Mouse (Mus musculus) MEL (cell line): ENCODE measurements around the gene Ubl4b. TPM values are rescaled to one million over a fixed set of nuclear protein-coding genes. Genes with fewer than 3 reads are reported as not detected.

Experiments used
- DNase-seq: peaks from one replicate; pipeline ENCODE4 v3.0.0; 2011; ENCODE audit warnings: low read depth, low spot score
- H3K27ac ChIP-seq: 2 replicates; pipeline ENCODE4 v1.5.1; 2012; ENCODE audit warnings: low read depth, mild to moderate bottlenecking, control low read depth, low read length, moderate library complexity; ENCODE audit not compliant: control insufficient read depth
- H3K27me3 ChIP-seq, 2 experiments: fragments of 150-350 bp in 1 of 2; sonication (generic) in 1 of 2; 2 replicates each; pipeline ENCODE4 v1.6.1; 2012; ENCODE audit warnings: low read length in 2 of 2, mild to moderate bottlenecking in 2 of 2, improper control_type of control experiment in 1 of 2, moderate library complexity in 1 of 2; ENCODE audit not compliant: insufficient read depth in 2 of 2, control insufficient read depth in 1 of 2
- H3K36me3 ChIP-seq, 2 experiments: 2 replicates each; pipeline ENCODE4 v1.6.1; 2012 to 2014; ENCODE audit warnings: low read length in 2 of 2, improper control_type of control experiment in 1 of 2, inconsistent platforms in 1 of 2, mild to moderate bottlenecking in 1 of 2; ENCODE audit not compliant: insufficient read depth in 2 of 2, control insufficient read depth in 1 of 2
- H3K4me1 ChIP-seq, 2 experiments: fragments of 150-350 bp in 1 of 2; sonication (generic) in 1 of 2; 2 replicates each; pipeline ENCODE4 v1.6.1; 2012; ENCODE audit warnings: low read length in 2 of 2, improper control_type of control experiment in 1 of 2, mild to moderate bottlenecking in 1 of 2; ENCODE audit not compliant: insufficient read depth in 2 of 2, control insufficient read depth in 1 of 2
- H3K4me3 ChIP-seq, 2 experiments: fragments of 150-350 bp in 1 of 2; sonication (generic) in 1 of 2; 2 replicates each; pipeline ENCODE4 v1.5.1; 2012; ENCODE audit warnings: low read depth in 2 of 2, low read length in 2 of 2, mild to moderate bottlenecking in 2 of 2, moderate library complexity in 2 of 2, control low read depth in 1 of 2, improper control_type of control experiment in 1 of 2; ENCODE audit not compliant: control insufficient read depth in 1 of 2, insufficient read depth in 1 of 2
- H3K79me2 ChIP-seq: 2 replicates; pipeline ENCODE4 v1.6.1; 2012; ENCODE audit warnings: mild to moderate bottlenecking, low read length, moderate library complexity; ENCODE audit not compliant: control insufficient read depth, poor library complexity, insufficient read depth
- H3K9ac ChIP-seq: 2 replicates; pipeline ENCODE4 v1.6.1; 2012; ENCODE audit warnings: low read depth, mild to moderate bottlenecking, control low read depth, low read length, moderate library complexity; ENCODE audit not compliant: control insufficient read depth, poor library complexity, severe bottlenecking
- H3K9me3 ChIP-seq: fragments of 150-350 bp; sonication (generic); replicated peaks from 2 replicates; pipeline ENCODE4 v1.6.1; 2012; ENCODE audit warnings: mild to moderate bottlenecking, low read length, improper control_type of control experiment, moderate library complexity; ENCODE audit not compliant: insufficient read depth
- BHLHE40 ChIP-seq: IDR thresholded peaks from 2 replicates; pipeline ENCODE4 v1.6.1; 2012; ENCODE audit warnings: low read depth, mild to moderate bottlenecking, inconsistent platforms, low read length, improper control_type of control experiment, borderline replicate concordance
- CHD2 ChIP-seq: IDR thresholded peaks from 2 replicates; pipeline ENCODE4 v1.6.1; 2011; ENCODE audit warnings: low read length, improper control_type of control experiment
- CTCF ChIP-seq, 3 experiments: IDR thresholded peaks in 2 of 3; conservative IDR thresholded peaks in 1 of 3; 2 replicates each; pipeline ENCODE4 v1.5.1; 2011 to 2012; ENCODE audit warnings: low read length in 3 of 3, low read depth in 2 of 3, mild to moderate bottlenecking in 2 of 3, improper control_type of control experiment in 1 of 3, inconsistent platforms in 1 of 3, mixed read lengths in 1 of 3, moderate library complexity in 1 of 3; ENCODE audit not compliant: control insufficient read depth in 1 of 3, insufficient read depth in 1 of 3, poor library complexity in 1 of 3, severe bottlenecking in 1 of 3
- E2F4 ChIP-seq: IDR thresholded peaks from 2 replicates; pipeline ENCODE4 v1.6.1; 2011; ENCODE audit warnings: low read depth, low read length, improper control_type of control experiment, borderline replicate concordance
- EP300 ChIP-seq, 2 experiments: IDR thresholded peaks; 2 replicates each; pipeline ENCODE4 v1.6.1; 2011; ENCODE audit warnings: improper control_type of control experiment in 2 of 2, low read length in 2 of 2, low read depth in 1 of 2, mild to moderate bottlenecking in 1 of 2
- GABPA ChIP-seq: IDR thresholded peaks from 2 replicates; pipeline ENCODE4 v1.6.1; 2012; ENCODE audit warnings: low read depth, mild to moderate bottlenecking, inconsistent platforms, low read length, improper control_type of control experiment, moderate library complexity
- GATA1 ChIP-seq: IDR thresholded peaks from 2 replicates; pipeline ENCODE4 v1.6.1; 2011; ENCODE audit warnings: low read depth, low read length, improper control_type of control experiment
- HCFC1 ChIP-seq: IDR thresholded peaks from 2 replicates; pipeline ENCODE4 v1.6.1; 2012; ENCODE audit warnings: low read depth, mild to moderate bottlenecking, inconsistent platforms, low read length, improper control_type of control experiment, moderate library complexity
- JUND ChIP-seq: IDR thresholded peaks from 2 replicates; pipeline ENCODE4 v1.6.1; 2011; ENCODE audit warnings: low read depth, mild to moderate bottlenecking, improper control_type of control experiment, low read length
- KAT2A ChIP-seq: conservative IDR thresholded peaks from 2 replicates; pipeline ENCODE4 v1.6.1; 2012; ENCODE audit warnings: low read depth, low read length, improper control_type of control experiment, inconsistent platforms
- MAX ChIP-seq: IDR thresholded peaks from 2 replicates; pipeline ENCODE4 v1.6.1; 2011; ENCODE audit warnings: low read length, improper control_type of control experiment
- MAZ ChIP-seq: IDR thresholded peaks from 2 replicates; pipeline ENCODE4 v1.6.1; 2012; ENCODE audit warnings: low read depth, mild to moderate bottlenecking, inconsistent platforms, low read length, improper control_type of control experiment
- MEF2A ChIP-seq: IDR thresholded peaks from 2 replicates; pipeline ENCODE4 v1.6.1; 2014; ENCODE audit warnings: low read depth, mild to moderate bottlenecking, inconsistent platforms, low read length, improper control_type of control experiment; ENCODE audit not compliant: poor library complexity, insufficient replicate concordance, severe bottlenecking; ENCODE audit errors: extremely low read depth
- MXI1 ChIP-seq: IDR thresholded peaks from 2 replicates; pipeline ENCODE4 v1.6.1; 2011; ENCODE audit warnings: mild to moderate bottlenecking, low read depth, low read length, improper control_type of control experiment
- MYC ChIP-seq: IDR thresholded peaks from 2 replicates; pipeline ENCODE4 v1.6.1; 2011; ENCODE audit warnings: low read depth, mild to moderate bottlenecking, low read length, improper control_type of control experiment, moderate library complexity
- NELFE ChIP-seq: IDR thresholded peaks from 2 replicates; pipeline ENCODE4 v1.6.1; 2011; ENCODE audit warnings: low read depth, low read length, improper control_type of control experiment
- NRF1 ChIP-seq: IDR thresholded peaks from 2 replicates; pipeline ENCODE4 v1.6.1; 2014; ENCODE audit warnings: low read depth, mild to moderate bottlenecking, inconsistent platforms, low read length, improper control_type of control experiment, moderate library complexity; ENCODE audit not compliant: poor library complexity, insufficient read depth, severe bottlenecking
- POLR2A ChIP-seq, 2 experiments: IDR thresholded peaks; 2 replicates each; pipeline ENCODE4 v1.6.1; 2011 to 2012; ENCODE audit warnings: low read length in 2 of 2, mild to moderate bottlenecking in 2 of 2, control low read depth in 1 of 2, improper control_type of control experiment in 1 of 2, low read depth in 1 of 2, moderate library complexity in 1 of 2; ENCODE audit not compliant: control insufficient read depth in 1 of 2, insufficient read depth in 1 of 2, poor library complexity in 1 of 2
- POLR2AphosphoS5 ChIP-seq: IDR thresholded peaks from 2 replicates; pipeline ENCODE4 v1.6.1; 2012; ENCODE audit warnings: low read depth, borderline replicate concordance, mild to moderate bottlenecking, inconsistent platforms, low read length, moderate library complexity, mixed read lengths
- SIN3A ChIP-seq: IDR thresholded peaks from 2 replicates; pipeline ENCODE4 v1.6.1; 2012; ENCODE audit warnings: low read length, improper control_type of control experiment, inconsistent platforms
- SMC3 ChIP-seq: IDR thresholded peaks from 2 replicates; pipeline ENCODE4 v1.6.1; 2011; ENCODE audit warnings: low read depth, low read length, improper control_type of control experiment
- TBP ChIP-seq: IDR thresholded peaks from 2 replicates; pipeline ENCODE4 v1.8.0; 2011; ENCODE audit warnings: low read depth, low read length, improper control_type of control experiment
- UBTF ChIP-seq: IDR thresholded peaks from 2 replicates; pipeline ENCODE4 v1.6.1; 2012; ENCODE audit warnings: low read depth, mild to moderate bottlenecking, inconsistent platforms, low read length, improper control_type of control experiment, moderate library complexity, borderline replicate concordance; ENCODE audit not compliant: insufficient read depth
- USF1 ChIP-seq: IDR thresholded peaks from 2 replicates; pipeline ENCODE4 v1.6.1; 2014; ENCODE audit warnings: low read depth, mild to moderate bottlenecking, inconsistent platforms, low read length, improper control_type of control experiment, moderate library complexity
- USF2 ChIP-seq, 2 experiments: IDR thresholded peaks; 2 replicates each; pipeline ENCODE4 v1.6.1; 2011 to 2012; ENCODE audit warnings: improper control_type of control experiment in 2 of 2, low read length in 2 of 2, borderline replicate concordance in 1 of 2, inconsistent platforms in 1 of 2, low read depth in 1 of 2, mild to moderate bottlenecking in 1 of 2; ENCODE audit not compliant: insufficient read depth in 1 of 2
- ZC3H11A ChIP-seq: IDR thresholded peaks from 2 replicates; pipeline ENCODE4 v1.6.1; 2012; ENCODE audit warnings: low read depth, mild to moderate bottlenecking, inconsistent platforms, low read length, improper control_type of control experiment
- ZKSCAN1 ChIP-seq: IDR thresholded peaks from 2 replicates; pipeline ENCODE4 v1.6.1; 2012; ENCODE audit warnings: low read depth, mild to moderate bottlenecking, inconsistent platforms, low read length, improper control_type of control experiment, moderate library complexity
- ZMIZ1 ChIP-seq: IDR thresholded peaks from 2 replicates; pipeline ENCODE4 v1.6.1; 2012; ENCODE audit warnings: low read depth, mild to moderate bottlenecking, inconsistent platforms, low read length, improper control_type of control experiment, moderate library complexity
- polyA plus RNA-seq, 2 experiments: library from polyadenylated mRNA; stranded (reverse) in 1 of 2; unstranded in 1 of 2; fragments of >175 nt in 1 of 2; fragments of >200 nt in 1 of 2; gene quantifications; 2 replicates each; pipeline versions ENCODE4 v1.2.1 to v1.2.4; 2012; ENCODE audit warnings: low replicate concordance in 2 of 2, low read depth in 1 of 2; ENCODE audit not compliant: insufficient read length in 2 of 2, insufficient read depth in 1 of 2, missing spikeins in 1 of 2
- total RNA-seq: library from RNA; depleted of rRNA; stranded (reverse); fragments of 300-350 nt; gene quantifications from 2 replicates; pipeline ENCODE4 v1.2.3, GENCODE M21; 2012

Ubl4b gene
- total and polyA plus RNA-seq, 3 experiments, result not detected

DNA sequence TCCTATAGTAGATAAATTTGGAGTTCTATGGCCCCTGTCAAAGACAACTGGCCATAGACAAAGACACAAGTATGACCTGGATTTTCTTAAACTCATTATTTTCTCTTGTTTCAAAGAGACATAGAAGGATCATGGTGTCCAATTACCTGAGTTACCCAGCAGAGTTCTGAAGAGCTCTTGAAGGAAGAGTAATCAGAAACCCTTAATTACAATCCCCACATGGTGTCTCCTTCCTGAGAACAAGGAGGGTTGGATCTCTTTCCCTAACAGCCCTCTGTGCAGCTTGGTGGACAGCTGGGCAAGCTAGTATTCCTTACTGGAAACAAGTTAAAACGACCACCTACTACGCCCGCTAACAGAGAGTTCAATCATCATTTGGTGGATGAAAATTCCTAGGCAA is 43.5 kb downstream of the Ubl4b start:
- H3K36me3 ChIP-seq, result no peaks in the 10 kb centered on the region
- no peaks in the 10 kb centered on the region for H3K9me3 ChIP-seq
- no peak overlapping the region for H3K4me3 ChIP-seq
- no peaks in the 10 kb centered on the region for H3K4me1 ChIP-seq
- peaks cover 6 to 8% of the 10 kb centered on the region in 2 experiments; a peak in 3 of 4 replicates for H3K27me3 ChIP-seq
- H3K27ac ChIP-seq, result no peak overlapping the region
- no peak for DNase-seq
- no peaks in the 10 kb centered on the region for H3K79me2 ChIP-seq
- TF ChIP-seq GABPA, result no peak
- no peak for TF ChIP-seq UBTF
- no peak for TF ChIP-seq CHD2
- TF ChIP-seq MAX, result no peak
- TF ChIP-seq USF2 (IDR thresholded peaks at IDR 0.05; ENCODE audit: borderline replicate concordance in 1 of 2, insufficient read depth in 1 of 2, low read depth in 1 of 2, low read length in 2 of 2), result no peak
- no peak for TF ChIP-seq KAT2A
- TF ChIP-seq BHLHE40, result no peak
- no peak for TF ChIP-seq ZMIZ1
- no peak for TF ChIP-seq CTCF (IDR thresholded peaks at IDR 0.05 in 2 of 3, conservative IDR thresholded peaks at IDR 0.05 in 1 of 3; ENCODE audit: control insufficient read depth in 1 of 3, insufficient read depth in 1 of 3, low read depth in 2 of 3, low read length in 3 of 3, poor library complexity in 1 of 3, severe bottlenecking in 1 of 3)
- TF ChIP-seq TBP, result no peak
- no peak for TF ChIP-seq SMC3
- TF ChIP-seq POLR2A (IDR thresholded peaks at IDR 0.05; ENCODE audit: control insufficient read depth in 1 of 2, insufficient read depth in 1 of 2, low read depth in 1 of 2, low read length in 2 of 2, poor library complexity in 1 of 2), result no peak
- TF ChIP-seq MAZ, result no peak
- TF ChIP-seq MYC, result no peak
- TF ChIP-seq ZC3H11A, result no peak
- no peak for TF ChIP-seq NRF1
- no peak for TF ChIP-seq JUND
- TF ChIP-seq POLR2AphosphoS5, result no peak
- H3K9ac ChIP-seq, result no peak overlapping the region

DNA sequence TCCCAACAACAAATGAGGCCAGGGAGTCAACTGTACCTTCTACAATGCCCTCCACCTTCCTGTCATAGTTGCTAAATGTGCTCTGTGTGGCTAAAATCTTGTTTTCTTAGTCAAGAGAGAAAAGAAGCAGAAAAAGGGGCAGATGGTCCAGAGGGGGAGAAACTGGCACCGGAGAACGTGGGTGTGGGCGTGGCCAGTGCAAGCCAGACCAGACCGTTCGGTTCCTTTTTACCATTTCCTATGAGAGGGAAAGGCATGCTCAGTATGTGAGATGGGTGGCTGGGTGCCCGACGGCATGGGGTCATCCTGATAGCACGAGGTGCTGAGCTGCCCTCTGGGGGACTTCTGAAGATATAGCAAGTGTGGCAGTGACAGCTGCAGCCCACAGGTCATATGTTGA is 46.2 kb downstream of the Ubl4b start:
- Histone ChIP-seq H3K4me3 (no peak overlapping the region), H3K27me3 (peaks cover 9 to 12% of the 10 kb centered on the region in 2 experiments; a peak in 3 of 4 replicates)
- TF ChIP-seq SIN3A (no peak), MEF2A (no peak), NELFE (no peak), ZKSCAN1 (no peak), USF1 (no peak), KAT2A (no peak), BHLHE40 (no peak), MXI1 (no peak), HCFC1 (no peak), EP300 (IDR thresholded peaks at IDR 0.05; ENCODE audit: low read depth in 1 of 2, low read length in 2 of 2) (no peak), TBP (no peak), JUND (no peak), GATA1 (no peak), E2F4 (no peak)
- TF ChIP-seq, all 39 proteins: peak for 0
- no peak for DNase-seq
- no peaks in the 10 kb centered on the region for H3K36me3 ChIP-seq
- H3K9me3 ChIP-seq, result no peaks in the 10 kb centered on the region
- H3K79me2 ChIP-seq, result no peaks in the 10 kb centered on the region
- H3K27ac ChIP-seq, result no peak overlapping the region
- no peaks in the 10 kb centered on the region for H3K4me1 ChIP-seq
- no peak overlapping the region for H3K9ac ChIP-seq
